Mouse (Mus musculus): ENCODE results near the gene Plekhb2.
A peak's percentile ranks its signal among the peaks of the same experiment; 100 is the strongest.

Plekhb2 gene

GRCm38 (mm10) chr1:34849745-34850342, at the start of gene Plekhb2:
Plekhb2 (plus strand) TSS chr1:34849976.
- DNase-seq = peak; percentile 88

GRCm38 (mm10) chr1:34801616-34802289, 48.0 kb upstream of the Plekhb2 start:
- peak; percentile 77 for DNase-seq

GRCm38 (mm10) chr1:34802290-34802642, 47.5 kb upstream of the Plekhb2 start:
- peak; percentile 77 for DNase-seq

GRCm38 (mm10) chr1:34804863-34805262, 44.9 kb upstream of the Plekhb2 start:
- DNase-seq = no peak

GRCm38 (mm10) chr1:34805931-34806520, 43.8 kb upstream of the Plekhb2 start:
- DNase-seq = no peak

- no peak for DNase-seq
These were observed 41.3 kb upstream of the Plekhb2 start for GRCm38 (mm10) chr1:34808445-34808844.

- DNase-seq = no peak
These were observed 39.5 kb upstream of the Plekhb2 start for GRCm38 (mm10) chr1:34810293-34810692.

GRCm38 (mm10) chr1:34811035-34811434, 38.7 kb upstream of the Plekhb2 start:
- no peak for DNase-seq

GRCm38 (mm10) chr1:34811581-34811980, 38.2 kb upstream of the Plekhb2 start:
- no peak for DNase-seq

- DNase-seq = no peak
These were observed 37.1 kb upstream of the Plekhb2 start for GRCm38 (mm10) chr1:34812407-34813247.

GRCm38 (mm10) chr1:34815843-34816242, 33.9 kb upstream of the Plekhb2 start:
- DNase-seq = no peak

GRCm38 (mm10) chr1:34819225-34819910, 30.4 kb upstream of the Plekhb2 start:
- DNase-seq = no peak

GRCm38 (mm10) chr1:34821411-34821810, 28.4 kb upstream of the Plekhb2 start:
- DNase-seq = no peak

GRCm38 (mm10) chr1:34822003-34822402, 27.8 kb upstream of the Plekhb2 start:
- no peak for DNase-seq

GRCm38 (mm10) chr1:34822746-34823145, 27.0 kb upstream of the Plekhb2 start:
- DNase-seq = no peak

- DNase-seq = no peak
These were observed 26.4 kb upstream of the Plekhb2 start for GRCm38 (mm10) chr1:34823353-34823752.

GRCm38 (mm10) chr1:34824208-34824607, 25.6 kb upstream of the Plekhb2 start:
- no peak for DNase-seq

- no peak for DNase-seq
These were observed 23.9 kb upstream of the Plekhb2 start for GRCm38 (mm10) chr1:34825909-34826308.

GRCm38 (mm10) chr1:34827900-34828299, 21.9 kb upstream of the Plekhb2 start:
- DNase-seq = no peak

GRCm38 (mm10) chr1:34828528-34829294, 21.1 kb upstream of the Plekhb2 start:
- DNase-seq = no peak

GRCm38 (mm10) chr1:34830934-34831333, 18.8 kb upstream of the Plekhb2 start:
- DNase-seq = no peak

GRCm38 (mm10) chr1:34831381-34831780, 18.4 kb upstream of the Plekhb2 start:
- no peak for DNase-seq

Data from thymus, postnatal 25 days (tissue).